Mouse (Mus musculus): ENCODE measurements at regions not wholly inside any gene's neighbourhood (a gene's known extent, or its start where the extent isn't known, plus 50 kb on each side); places are given as distances from the start of the nearest gene placed in this dataset.

DNA sequence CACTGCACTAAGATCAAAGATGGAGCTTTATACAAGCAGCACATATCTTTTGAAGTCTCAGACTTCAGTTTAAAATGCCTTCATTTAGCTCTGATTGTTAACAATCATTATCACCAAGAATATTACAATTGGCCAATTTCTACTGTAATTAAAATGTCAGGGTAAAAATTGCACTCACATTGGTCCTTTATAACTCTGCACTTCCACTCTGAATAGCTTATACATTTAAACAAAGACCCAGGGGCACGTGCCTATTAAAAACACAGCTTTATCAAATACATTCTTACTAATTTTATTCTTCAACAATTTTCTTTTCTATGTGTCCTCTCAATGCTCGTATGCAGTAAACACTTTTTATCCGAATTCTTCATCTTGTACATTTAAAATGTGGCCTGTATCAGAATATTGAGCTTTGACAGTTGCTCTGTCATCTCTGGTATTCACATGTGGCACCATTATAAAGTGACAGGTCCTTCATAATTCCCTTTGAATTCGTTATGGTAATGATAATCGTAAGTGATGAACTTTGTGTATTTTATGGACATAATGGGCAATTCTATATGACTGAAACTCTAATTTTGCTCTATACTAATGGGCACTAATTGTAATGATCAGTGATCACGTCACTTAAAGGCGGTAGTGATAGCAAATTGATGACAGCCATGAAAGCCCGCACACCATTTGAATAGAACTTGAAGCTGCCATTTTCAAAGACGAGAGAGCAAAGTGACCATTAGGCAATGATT is 486.4 kb upstream of the Pbx1 start:
- no peak for TF ChIP-seq CTCF (IDR thresholded peaks at IDR 0.05; ENCODE audit: low read depth, low read length)
- H3K27ac ChIP-seq (replicated peaks; ENCODE audit: insufficient read depth, low read depth, low read length): no peak overlapping the region
- 80% methylated on average over 9 of the region's 9 CpGs for WGBS
- H3K4me3 ChIP-seq (ENCODE audit: insufficient read depth, low read depth, low read length): no peak overlapping the region
- no peaks in the 10 kb centered on the region for H3K36me3 ChIP-seq (ENCODE audit: control insufficient read depth, insufficient read depth, low read length)
- H3K4me1 ChIP-seq (ENCODE audit: control insufficient read depth, insufficient read depth, low read length): no peaks in the 10 kb centered on the region
- no peaks in the 10 kb centered on the region for H3K79me2 ChIP-seq (ENCODE audit: control insufficient read depth, insufficient read depth, low read length)
- no peak for DNase-seq (ENCODE audit: extremely low read depth, low read depth, low spot score)
- no peak overlapping the region for H3K9ac ChIP-seq (ENCODE audit: low read depth, low read length)
- H3K27me3 ChIP-seq (ENCODE audit: control insufficient read depth, insufficient read depth, low read length): no peaks in the 10 kb centered on the region

- TF ChIP-seq CTCF (IDR thresholded peaks at IDR 0.05; ENCODE audit: low read depth, low read length): no peak
- no peak for TF ChIP-seq POLR2A (IDR thresholded peaks at IDR 0.05; ENCODE audit: extremely low read depth, insufficient read depth, low read length)
- DNase-seq (ENCODE audit: extremely low read depth, low read depth, low spot score): no peak
Measured at GRCm38 (mm10) chr1:168908684-168909175, 476.7 kb upstream of the Pbx1 start.

GRCm38 (mm10) chr1:168908192-168908591 is 476.1 kb upstream of the Pbx1 start:
- DNase-seq (ENCODE audit: extremely low read depth, low read depth, low spot score): no peak
- Histone ChIP-seq H3K27me3 (ENCODE audit: control insufficient read depth, insufficient read depth, low read length) (no peaks in the 10 kb centered on the region), H3K36me3 (ENCODE audit: control insufficient read depth, insufficient read depth, low read length) (no peaks in the 10 kb centered on the region), H3K4me3 (ENCODE audit: insufficient read depth, low read depth, low read length) (no peak overlapping the region), H3K4me1 (ENCODE audit: control insufficient read depth, insufficient read depth, low read length) (no peaks in the 10 kb centered on the region), H3K27ac (replicated peaks; ENCODE audit: insufficient read depth, low read depth, low read length) (no peak overlapping the region), H3K9ac (ENCODE audit: low read depth, low read length) (no peak overlapping the region), H3K79me2 (ENCODE audit: control insufficient read depth, insufficient read depth, low read length) (no peaks in the 10 kb centered on the region)
- 88% methylated on average over 6 of the region's 6 CpGs for WGBS
- TF ChIP-seq CTCF (IDR thresholded peaks at IDR 0.05; ENCODE audit: low read depth, low read length) (no peak), POLR2A (IDR thresholded peaks at IDR 0.05; ENCODE audit: extremely low read depth, insufficient read depth, low read length) (no peak)

More at GRCm38 (mm10) chr1:168908684-168909175, 476.7 kb upstream of the Pbx1 start:
- H3K36me3 ChIP-seq (ENCODE audit: control insufficient read depth, insufficient read depth, low read length): no peaks in the 10 kb centered on the region
- no peaks in the 10 kb centered on the region for H3K79me2 ChIP-seq (ENCODE audit: control insufficient read depth, insufficient read depth, low read length)
- H3K9ac ChIP-seq (ENCODE audit: low read depth, low read length): no peak overlapping the region
- no peak overlapping the region for H3K4me3 ChIP-seq (ENCODE audit: insufficient read depth, low read depth, low read length)
- no peaks in the 10 kb centered on the region for H3K27me3 ChIP-seq (ENCODE audit: control insufficient read depth, insufficient read depth, low read length)
- 79% methylated on average over 4 of the region's 4 CpGs for WGBS
- H3K27ac ChIP-seq (replicated peaks; ENCODE audit: insufficient read depth, low read depth, low read length): no peak overlapping the region
- H3K4me1 ChIP-seq (ENCODE audit: control insufficient read depth, insufficient read depth, low read length): no peaks in the 10 kb centered on the region

- Histone ChIP-seq H3K4me1 (ENCODE audit: control insufficient read depth, insufficient read depth, low read length) (no peaks in the 10 kb centered on the region), H3K27me3 (ENCODE audit: control insufficient read depth, insufficient read depth, low read length) (no peaks in the 10 kb centered on the region), H3K36me3 (ENCODE audit: control insufficient read depth, insufficient read depth, low read length) (no peaks in the 10 kb centered on the region), H3K9ac (ENCODE audit: low read depth, low read length) (no peak overlapping the region), H3K79me2 (ENCODE audit: control insufficient read depth, insufficient read depth, low read length) (no peaks in the 10 kb centered on the region), H3K27ac (replicated peaks; ENCODE audit: insufficient read depth, low read depth, low read length) (no peak overlapping the region), H3K4me3 (ENCODE audit: insufficient read depth, low read depth, low read length) (no peak overlapping the region)
- no peak for DNase-seq (ENCODE audit: extremely low read depth, low read depth, low spot score)
- TF ChIP-seq CTCF (IDR thresholded peaks at IDR 0.05; ENCODE audit: low read depth, low read length): no peak
- no peak for TF ChIP-seq POLR2A (IDR thresholded peaks at IDR 0.05; ENCODE audit: extremely low read depth, insufficient read depth, low read length)
- 65% methylated on average over 2 of the region's 2 CpGs for WGBS
Measured at GRCm38 (mm10) chr1:168898483-168898882, 466.4 kb upstream of the Pbx1 start.

- Histone ChIP-seq H3K4me3 (ENCODE audit: insufficient read depth, low read depth, low read length) (no peak overlapping the region), H3K27ac (replicated peaks; ENCODE audit: insufficient read depth, low read depth, low read length) (no peak overlapping the region), H3K27me3 (ENCODE audit: control insufficient read depth, insufficient read depth, low read length) (no peaks in the 10 kb centered on the region), H3K36me3 (ENCODE audit: control insufficient read depth, insufficient read depth, low read length) (no peaks in the 10 kb centered on the region), H3K9ac (ENCODE audit: low read depth, low read length) (no peak overlapping the region), H3K79me2 (ENCODE audit: control insufficient read depth, insufficient read depth, low read length) (no peaks in the 10 kb centered on the region), H3K4me1 (ENCODE audit: control insufficient read depth, insufficient read depth, low read length) (no peaks in the 10 kb centered on the region)
- WGBS: 63% methylated on average over 3 of the region's 3 CpGs
- TF ChIP-seq CTCF (IDR thresholded peaks at IDR 0.05; ENCODE audit: low read depth, low read length): no peak
- no peak for TF ChIP-seq POLR2A (IDR thresholded peaks at IDR 0.05; ENCODE audit: extremely low read depth, insufficient read depth, low read length)
- no peak for DNase-seq (ENCODE audit: extremely low read depth, low read depth, low spot score)
Measured at GRCm38 (mm10) chr1:168861577-168861976, 429.5 kb upstream of the Pbx1 start.

DNA sequence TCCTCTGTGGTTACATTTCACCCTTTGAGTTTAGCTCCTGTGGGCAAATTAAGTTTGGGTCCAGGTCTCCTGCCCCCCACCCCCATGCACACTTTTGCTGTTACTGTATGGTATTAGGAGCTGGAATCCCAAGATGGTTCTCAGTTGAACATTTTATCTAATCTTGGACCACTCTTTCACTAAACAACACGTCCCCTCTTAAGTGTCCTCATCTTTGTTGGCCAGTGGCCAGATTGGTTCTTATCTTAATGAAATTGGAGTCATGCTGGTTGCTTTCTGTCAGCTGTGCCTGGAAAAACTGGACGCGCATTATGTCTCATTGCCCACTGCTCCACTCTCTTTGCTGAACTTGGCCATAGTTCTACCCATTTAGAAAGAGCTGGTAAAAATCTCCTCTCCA is 391.1 kb upstream of the Pbx1 start:
- Histone ChIP-seq H3K36me3 (ENCODE audit: control insufficient read depth, insufficient read depth, low read length) (no peaks in the 10 kb centered on the region), H3K4me3 (ENCODE audit: insufficient read depth, low read depth, low read length) (no peak overlapping the region), H3K9ac (ENCODE audit: low read depth, low read length) (no peak overlapping the region), H3K4me1 (ENCODE audit: control insufficient read depth, insufficient read depth, low read length) (no peaks in the 10 kb centered on the region), H3K27me3 (ENCODE audit: control insufficient read depth, insufficient read depth, low read length) (no peaks in the 10 kb centered on the region), H3K27ac (replicated peaks; ENCODE audit: insufficient read depth, low read depth, low read length) (no peak overlapping the region), H3K79me2 (ENCODE audit: control insufficient read depth, insufficient read depth, low read length) (no peaks in the 10 kb centered on the region)
- DNase-seq (ENCODE audit: extremely low read depth, low read depth, low spot score): peak; percentile 8
- TF ChIP-seq POLR2A (IDR thresholded peaks at IDR 0.05; ENCODE audit: extremely low read depth, insufficient read depth, low read length) (no peak), CTCF (IDR thresholded peaks at IDR 0.05; ENCODE audit: low read depth, low read length) (no peak)
- WGBS: 62% methylated on average over 3 of the region's 3 CpGs

Measured in liver, adult 2 months (tissue).